Mouse (Mus musculus) hindbrain, embryonic 14.5 days (tissue): ENCODE results near the gene Hmgxb4. TPM values are rescaled to one million over a fixed set of nuclear protein-coding genes. Genes with fewer than 3 reads are reported as not detected.

Experiments
- ATAC-seq: fragments of 200-750 bp; cut with Nextera tagmentation; 2 replicates; pipeline ENCODE4 v1.8.0; 2017; ENCODE audit warnings: moderate number of reproducible peaks, mild to moderate bottlenecking, moderate TSS enrichment, moderate library complexity; ENCODE audit not compliant: low FRiP score
- DNase-seq: peaks from one replicate; pipeline ENCODE4 v3.0.0-alpha.2; 2015; ENCODE audit warnings: low spot score
- H3K27ac ChIP-seq: fragments of 300-500 bp; sonication (generic); 2 replicates; pipeline ENCODE4 v1.5.1; 2014; ENCODE audit warnings: mild to moderate bottlenecking, moderate library complexity
- H3K27me3 ChIP-seq: fragments of 300-500 bp; sonication (generic); 2 replicates; pipeline ENCODE4 v1.6.1; 2014; ENCODE audit warnings: mild to moderate bottlenecking, low read length, mixed read lengths; ENCODE audit not compliant: control insufficient read depth, insufficient read depth
- H3K36me3 ChIP-seq: fragments of 300-500 bp; sonication (generic); replicated peaks from 2 replicates; pipeline ENCODE4 v1.6.1; 2014; ENCODE audit not compliant: control insufficient read depth, insufficient read depth
- H3K4me1 ChIP-seq: fragments of 300-500 bp; sonication (generic); replicated peaks from 2 replicates; pipeline ENCODE4 v1.6.1; 2014; ENCODE audit warnings: antibody characterized with exemption, low read length, mixed read lengths; ENCODE audit not compliant: control insufficient read depth, insufficient read depth
- H3K4me2 ChIP-seq: fragments of 300-500 bp; sonication (generic); replicated peaks from 2 replicates; pipeline ENCODE4 v1.6.1; 2014; ENCODE audit warnings: mild to moderate bottlenecking, moderate library complexity
- H3K4me3 ChIP-seq: fragments of 300-500 bp; sonication (generic); replicated peaks from 2 replicates; pipeline ENCODE4 v1.5.1; 2014; ENCODE audit warnings: mild to moderate bottlenecking, low read length
- H3K9ac ChIP-seq: fragments of 300-500 bp; sonication (generic); 2 replicates; pipeline ENCODE4 v1.6.1; 2014
- H3K9me3 ChIP-seq: fragments of 300-500 bp; sonication (generic); 2 replicates; pipeline ENCODE4 v1.6.1; 2016; ENCODE audit warnings: low read length; ENCODE audit not compliant: control insufficient read depth
- WGBS: fragments of 180-500 bp; shearing (Covaris S2); extraction: QIAGEN DNeasy Blood & Tissue Kit; methylation state at CpG from one replicate; pipeline ENCODE4 v1.1.7; 2014; 5-methylcytosine and 5-hydroxymethylcytosine counted together
- polyA plus RNA-seq: library from polyadenylated mRNA; unstranded; fragments of >200 nt; fragmentation: Nextera tagmentation; extraction: Ambion mirVana; gene quantifications from 2 replicates; pipeline ENCODE4 v1.2.1, GENCODE M21; 2014

Hmgxb4 gene
- polyA plus RNA-seq, 1 experiment from 2014 or later, result 41.0 TPM

DNA sequence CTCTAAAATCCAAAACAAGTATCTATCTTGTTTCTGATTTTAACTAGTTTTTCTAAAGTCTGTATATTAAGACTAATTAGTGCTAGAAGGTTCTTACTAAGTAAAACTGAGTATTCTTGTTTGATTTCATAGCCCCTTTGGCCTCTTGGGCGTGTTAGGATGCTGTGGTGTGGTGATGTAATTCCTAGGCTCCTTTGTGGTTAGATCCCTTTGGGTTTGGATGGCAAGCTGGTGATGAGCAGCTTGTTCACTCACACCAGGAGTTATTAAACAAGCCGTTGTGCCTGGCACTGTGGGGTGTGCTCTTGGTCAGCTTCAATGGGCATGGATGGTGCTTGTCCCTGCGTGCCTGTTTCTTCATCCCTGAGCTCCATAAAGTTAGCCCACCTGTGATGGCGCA, 60.2 kb downstream of the Hmgxb4 start:
- H3K4me2 ChIP-seq, result no peak overlapping the region

GRCm38 (mm10) chr8:75055673-75056072, 62.5 kb downstream of the Hmgxb4 start:
- ATAC-seq (no peak), DNase-seq (no peak)
- Histone ChIP-seq H3K27me3 (no peaks in the 10 kb centered on the region), H3K36me3 (no peaks in the 10 kb centered on the region; the same call in 1 of the 2 replicates), H3K4me2 (no peak overlapping the region), H3K9me3 (no peaks in the 10 kb centered on the region), H3K9ac (no peak overlapping the region), H3K4me1 (no peaks in the 10 kb centered on the region), H3K4me3 (no peak overlapping the region), H3K27ac (no peak overlapping the region)
- WGBS, result 96% methylated on average over 2 of the region's 2 CpGs

More for the DNA sequence above, 60.2 kb downstream of the Hmgxb4 start:
- H3K9ac ChIP-seq, result no peak overlapping the region
- no peak overlapping the region for H3K4me3 ChIP-seq
- H3K4me1 ChIP-seq, result no peaks in the 10 kb centered on the region
- no peaks in the 10 kb centered on the region for H3K9me3 ChIP-seq
- no peak for ATAC-seq
- no peaks in the 10 kb centered on the region for H3K36me3 ChIP-seq
- H3K27me3 ChIP-seq, result no peaks in the 10 kb centered on the region
- H3K27ac ChIP-seq, result no peak overlapping the region
- DNase-seq, result no peak
- WGBS, result 93% methylated on average over 4 of the region's 4 CpGs

DNA sequence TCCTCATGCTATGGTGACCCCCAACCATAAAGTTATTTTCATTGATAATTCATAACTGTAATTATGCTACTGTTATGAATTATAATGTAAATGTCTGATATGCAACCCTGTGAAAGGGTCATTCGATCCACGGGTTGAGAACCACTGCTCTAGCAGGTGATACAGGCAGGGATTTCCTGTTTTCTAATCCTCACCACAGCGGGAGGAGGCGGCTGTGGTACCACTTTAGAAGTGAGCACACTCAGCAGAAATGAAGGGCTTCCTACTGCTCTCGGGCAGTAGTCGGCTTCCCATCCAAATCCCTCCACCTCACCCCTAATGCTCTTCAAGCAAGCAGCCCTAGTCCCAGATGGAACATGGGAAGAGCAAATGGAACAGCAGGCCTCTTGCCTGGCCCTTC, 66.9 kb downstream of the Hmgxb4 start:
- Histone ChIP-seq H3K9me3 (no peaks in the 10 kb centered on the region), H3K4me3 (no peak overlapping the region), H3K36me3 (peaks cover 5% of the 10 kb centered on the region; the same call in 1 of the 2 replicates), H3K9ac (no peak overlapping the region), H3K27ac (no peak overlapping the region), H3K27me3 (no peaks in the 10 kb centered on the region), H3K4me1 (no peaks in the 10 kb centered on the region), H3K4me2 (no peak overlapping the region)
- no peak for ATAC-seq
- DNase-seq, result no peak
- 73% methylated on average over 6 of the region's 6 CpGs for WGBS

DNA sequence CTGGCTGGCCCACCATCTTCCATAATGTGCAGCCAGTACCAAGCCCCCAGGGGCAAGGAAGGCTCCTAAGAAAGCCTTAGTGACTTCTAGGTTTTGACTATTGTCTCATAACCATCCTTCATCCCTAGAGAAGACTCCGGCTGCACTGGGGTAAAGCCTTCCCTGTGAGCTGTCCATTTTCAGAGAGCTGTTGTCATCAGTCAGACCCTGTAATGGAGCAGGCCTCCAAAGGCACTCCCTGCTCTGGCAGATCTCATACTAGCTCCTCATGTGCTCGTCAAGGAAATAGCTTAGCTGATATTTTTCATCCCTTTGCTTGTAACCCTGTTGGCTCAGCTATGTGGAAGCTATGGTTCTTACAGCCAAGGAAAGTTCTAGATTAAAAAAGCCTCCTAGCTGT, 67.7 kb downstream of the Hmgxb4 start:
- H3K36me3 ChIP-seq, result peaks cover 5% of the 10 kb centered on the region; the same call in 1 of the 2 replicates
- ATAC-seq, result no peak
- WGBS, result 88% methylated on average over 2 of the region's 2 CpGs

DNA sequence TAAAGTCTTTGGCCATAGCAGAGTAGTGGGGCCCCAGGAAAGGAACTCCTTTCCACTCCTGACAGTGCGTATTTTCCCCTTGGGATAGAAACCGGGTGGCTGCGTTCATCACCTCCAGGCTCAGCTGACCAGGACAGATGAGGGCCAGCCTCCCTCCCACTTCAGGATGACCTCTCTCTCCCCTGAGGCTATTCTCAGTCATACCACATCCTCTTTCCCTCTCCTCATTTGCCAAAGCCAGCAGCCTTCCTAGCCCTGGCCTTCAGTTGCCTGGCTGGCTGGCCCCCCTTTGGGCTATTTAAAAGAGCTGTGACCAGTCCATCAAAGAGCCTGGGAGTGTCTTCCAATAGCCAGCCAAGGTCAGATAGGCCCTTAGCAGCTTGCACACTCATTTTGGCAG, 70.1 kb downstream of the Hmgxb4 start:
- Histone ChIP-seq H3K27me3 (no peaks in the 10 kb centered on the region), H3K9ac (no peak overlapping the region), H3K36me3 (peaks cover 11% of the 10 kb centered on the region; the same call in 1 of the 2 replicates), H3K4me3 (no peak overlapping the region), H3K9me3 (no peaks in the 10 kb centered on the region), H3K27ac (no peak overlapping the region), H3K4me2 (no peak overlapping the region), H3K4me1 (no peaks in the 10 kb centered on the region)
- WGBS, result 89% methylated on average over 3 of the region's 3 CpGs
- no peak for ATAC-seq
- no peak for DNase-seq

More for the DNA sequence above, 67.7 kb downstream of the Hmgxb4 start:
- H3K27ac ChIP-seq, result no peak overlapping the region
- H3K4me3 ChIP-seq, result no peak overlapping the region
- H3K4me1 ChIP-seq, result no peaks in the 10 kb centered on the region
- H3K9me3 ChIP-seq, result no peaks in the 10 kb centered on the region
- no peak overlapping the region for H3K4me2 ChIP-seq
- H3K27me3 ChIP-seq, result no peaks in the 10 kb centered on the region
- no peak overlapping the region for H3K9ac ChIP-seq
- no peak for DNase-seq

GRCm38 (mm10) chr8:75064790-75065189, 71.6 kb downstream of the Hmgxb4 start:
- Histone ChIP-seq H3K9me3 (no peaks in the 10 kb centered on the region), H3K9ac (no peak overlapping the region), H3K27me3 (no peaks in the 10 kb centered on the region), H3K27ac (no peak overlapping the region), H3K4me1 (no peaks in the 10 kb centered on the region), H3K36me3 (peaks cover 11% of the 10 kb centered on the region; the same call in 1 of the 2 replicates), H3K4me2 (no peak overlapping the region), H3K4me3 (no peak overlapping the region)
- 91% methylated on average over 3 of the region's 3 CpGs for WGBS
- DNase-seq (no peak), ATAC-seq (no peak)

DNA sequence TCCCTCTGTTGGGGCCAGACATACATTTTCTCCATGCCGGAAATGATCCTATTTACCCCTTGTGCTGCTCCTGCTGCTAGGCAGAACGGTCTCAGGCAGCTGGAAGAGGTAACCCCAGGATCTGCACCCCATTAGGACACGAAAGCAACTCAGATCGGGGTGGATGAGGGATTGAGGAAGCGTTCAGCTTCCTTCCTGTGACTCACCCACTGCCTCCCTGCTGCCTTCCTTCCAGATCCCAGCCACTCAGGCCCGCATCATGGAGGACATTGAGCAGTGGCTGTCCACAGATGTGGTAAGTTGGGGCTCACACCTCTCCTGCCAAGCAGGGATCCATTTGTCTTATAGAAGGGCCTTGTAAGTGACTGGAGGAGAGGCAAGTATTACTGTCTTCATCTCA, 74.1 kb downstream of the Hmgxb4 start:
- H3K4me1 ChIP-seq, result no peaks in the 10 kb centered on the region
- ATAC-seq (no peak), DNase-seq (no peak)
- no peaks in the 10 kb centered on the region for H3K9me3 ChIP-seq
- no peaks in the 10 kb centered on the region for H3K27me3 ChIP-seq
- 0 out of 2 replicates have a peak, but pooled peaks cover 11% of the 10 kb centered on the region for H3K36me3 ChIP-seq
- H3K4me2 ChIP-seq, result no peak overlapping the region
- no peak overlapping the region for H3K9ac ChIP-seq
- WGBS, result 85% methylated on average over 6 of the region's 6 CpGs
- H3K27ac ChIP-seq, result no peak overlapping the region
- H3K4me3 ChIP-seq, result no peak overlapping the region

DNA sequence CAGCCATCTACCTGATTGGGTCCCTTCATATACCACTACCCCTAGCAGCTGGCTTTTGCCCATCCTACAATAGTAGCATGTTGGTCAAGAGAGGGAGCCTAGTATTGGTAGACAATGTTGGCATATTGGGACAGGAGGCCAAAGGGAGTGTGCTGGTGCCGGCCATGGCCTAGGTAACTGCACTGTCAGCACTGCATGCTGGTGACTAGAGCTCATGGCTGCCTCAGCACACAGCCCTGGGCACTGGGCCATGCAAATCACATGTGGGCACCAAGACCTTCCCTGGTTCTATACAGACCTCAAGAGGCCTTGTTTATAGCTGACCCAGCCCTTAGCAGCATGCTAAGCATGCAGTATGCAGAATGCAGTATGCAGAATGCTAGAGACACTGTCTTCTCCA, 77.1 kb downstream of the Hmgxb4 start:
- ATAC-seq (peak; percentile 10; the same call in 1 of the 2 replicates), DNase-seq (no peak)
- no peaks in the 10 kb centered on the region for H3K27me3 ChIP-seq
- H3K9me3 ChIP-seq, result no peaks in the 10 kb centered on the region
- no peak overlapping the region for H3K27ac ChIP-seq
- H3K36me3 ChIP-seq, result 0 out of 2 replicates have a peak, but pooled peaks cover 6% of the 10 kb centered on the region
- no peak overlapping the region for H3K4me2 ChIP-seq
- H3K9ac ChIP-seq, result no peak overlapping the region
- no peaks in the 10 kb centered on the region for H3K4me1 ChIP-seq
- H3K4me3 ChIP-seq, result no peak overlapping the region
- WGBS, result 87% methylated on average over 1 of the region's 1 CpGs

DNA sequence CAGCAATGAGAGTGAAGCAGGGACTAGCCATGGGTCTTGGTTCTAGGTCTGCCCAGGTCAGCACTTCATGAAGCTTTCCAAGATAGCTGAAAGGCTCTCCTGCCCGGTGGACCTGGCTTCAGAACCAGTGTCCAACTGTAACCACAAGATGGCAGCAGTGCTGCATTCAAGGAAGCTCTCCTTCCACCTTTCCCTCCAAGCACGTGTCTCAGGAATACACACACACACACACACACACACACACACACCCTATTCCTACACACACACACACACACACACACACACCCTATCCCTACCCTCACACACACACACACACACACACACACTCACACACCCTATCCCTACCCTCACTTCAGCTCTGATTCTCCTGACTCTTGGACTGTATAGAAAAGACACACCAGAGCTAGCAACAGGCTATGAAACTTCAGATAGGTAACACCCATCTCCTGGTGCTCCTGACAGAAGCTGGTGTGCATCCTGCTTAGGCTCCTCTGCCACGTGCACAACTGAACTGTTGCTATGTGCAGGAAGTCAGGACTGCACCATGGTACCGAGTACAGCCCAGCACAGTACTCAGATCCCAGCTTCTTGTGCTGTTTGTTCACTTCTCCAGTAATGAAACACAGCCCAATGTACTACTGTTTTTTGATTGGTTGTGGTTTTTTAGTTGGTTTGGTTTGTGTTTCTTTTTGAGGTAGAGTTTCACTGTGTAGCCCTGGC, 78.6 kb downstream of the Hmgxb4 start:
- Histone ChIP-seq H3K4me2 (no peak overlapping the region), H3K36me3 (no peaks in the 10 kb centered on the region), H3K4me3 (no peak overlapping the region), H3K4me1 (no peaks in the 10 kb centered on the region), H3K9ac (no peak overlapping the region), H3K27me3 (no peaks in the 10 kb centered on the region), H3K9me3 (no peaks in the 10 kb centered on the region), H3K27ac (no peak overlapping the region)
- 30% methylated on average over 4 of the region's 4 CpGs for WGBS
- ATAC-seq, result peak; percentile 86
- DNase-seq, result peak; percentile 92
